Mouse (Mus musculus) bone marrow, adult 2 months (tissue): ENCODE measurements around the gene Gbp3. TPM values are rescaled to one million over a fixed set of nuclear protein-coding genes. Genes with fewer than 3 reads are reported as not detected.

Source experiments
- H3K27ac ChIP-seq: fragments of 200-500 bp; 2 replicates; pipeline ENCODE4 v1.5.1; 2012; ENCODE audit warnings: low read depth, mild to moderate bottlenecking, control low read depth, inconsistent platforms, low read length; ENCODE audit not compliant: control insufficient read depth, poor library complexity, insufficient read depth
- H3K4me1 ChIP-seq: fragments of 200-500 bp; 2 replicates; pipeline ENCODE4 v1.6.1; 2011; ENCODE audit warnings: low read length; ENCODE audit not compliant: control insufficient read depth, insufficient read depth
- H3K4me3 ChIP-seq: fragments of 200-500 bp; replicated peaks from 2 replicates; pipeline ENCODE3; 2011; ENCODE audit warnings: mild to moderate bottlenecking, low read depth, low read length, control low read depth; ENCODE audit not compliant: control insufficient read depth
- CTCF ChIP-seq: fragments of 200-500 bp; IDR thresholded peaks from 2 replicates; pipeline ENCODE4 v1.5.1; 2011; ENCODE audit warnings: low read length, control low read depth; ENCODE audit not compliant: control insufficient read depth, insufficient read depth
- POLR2A ChIP-seq: fragments of 200-500 bp; IDR thresholded peaks from 2 replicates; pipeline ENCODE4 v1.6.1; 2011; ENCODE audit warnings: low read depth, mild to moderate bottlenecking, control low read depth, low read length, borderline replicate concordance; ENCODE audit not compliant: control insufficient read depth
- WGBS: fragments of 180-500 bp; shearing (Covaris S2); methylation state at CpG from one replicate; pipeline ENCODE4 v1.1.7; 2018; 5-methylcytosine and 5-hydroxymethylcytosine counted together
- polyA plus RNA-seq: library from polyadenylated mRNA; stranded (reverse); fragments of >200 nt; gene quantifications from 2 replicates; pipeline ENCODE4 v1.2.4, GENCODE M21; 2011; ENCODE audit warnings: low replicate concordance; ENCODE audit not compliant: missing spikeins, insufficient read depth, insufficient read length

Gene Gbp3
- polyA plus RNA-seq, 1 experiment: 7.0 TPM

DNA sequence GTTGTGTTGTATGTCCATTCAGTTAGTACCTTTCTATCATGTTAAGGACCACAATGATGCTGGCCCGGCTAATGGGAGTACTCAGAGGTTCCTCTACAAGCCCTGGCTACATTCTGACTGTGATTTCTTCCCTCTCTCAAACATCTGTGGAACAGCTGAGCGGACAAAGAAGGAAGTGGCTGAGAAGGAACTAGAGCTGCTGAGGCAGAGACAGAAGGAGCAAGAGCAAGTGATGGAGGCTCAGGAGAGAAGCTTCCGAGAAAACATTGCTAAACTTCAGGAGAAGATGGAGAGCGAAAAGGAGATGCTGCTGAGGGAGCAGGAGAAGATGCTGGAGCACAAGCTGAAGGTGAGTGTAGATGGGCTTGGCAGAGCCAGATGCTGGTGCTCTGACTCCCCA, 10.9 kb downstream of the Gbp3 start:
- WGBS: 65% methylated on average over 4 of the region's 4 CpGs
- H3K4me1 ChIP-seq: no peaks in the 10 kb centered on the region
- TF ChIP-seq CTCF (no peak), POLR2A (no peak)
- no peak overlapping the region for H3K27ac ChIP-seq
- no peak overlapping the region for H3K4me3 ChIP-seq

DNA sequence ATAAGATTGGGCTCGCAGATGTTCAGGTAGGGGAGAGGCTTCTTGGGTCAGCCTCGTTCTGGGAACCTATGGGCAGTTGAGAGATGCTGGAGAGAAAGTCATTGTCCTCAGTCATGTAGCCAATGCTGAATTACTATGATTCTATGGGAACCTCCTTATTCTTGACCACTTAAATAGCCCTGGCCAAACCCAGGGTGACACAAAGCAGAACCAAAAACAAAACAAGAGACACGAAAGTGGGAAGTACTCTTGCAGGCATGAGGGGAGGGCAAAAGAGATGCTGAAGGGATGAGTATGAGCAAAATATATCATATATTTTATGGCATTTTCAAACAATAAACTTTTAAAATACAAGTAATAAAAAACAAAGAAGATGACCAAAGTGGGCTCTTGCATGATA, 17.3 kb downstream of the Gbp3 start:
- no peaks in the 10 kb centered on the region for H3K4me1 ChIP-seq
- no peak for TF ChIP-seq POLR2A
- no peak for TF ChIP-seq CTCF
- WGBS: 58% methylated on average over 3 of the region's 3 CpGs

DNA sequence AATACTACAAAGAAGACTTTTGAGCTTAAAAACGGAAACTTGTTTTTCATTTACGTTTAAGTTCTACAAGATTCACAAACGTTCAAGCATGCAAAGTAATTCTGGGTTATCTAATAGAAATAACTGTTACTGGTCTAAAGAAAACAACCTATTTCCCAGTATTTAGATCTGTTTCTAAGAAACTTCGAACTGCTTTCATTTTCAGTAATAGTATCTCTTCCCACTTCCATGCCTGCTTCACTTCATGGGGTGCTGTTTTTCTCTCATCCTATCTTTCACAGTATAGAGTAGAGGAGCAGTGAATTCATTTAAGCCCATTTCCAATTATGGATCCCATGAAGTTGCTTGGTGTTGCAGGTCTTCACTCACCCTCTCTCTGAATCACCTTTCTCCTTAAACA, 18.5 kb downstream of the Gbp3 start:
- no peaks in the 10 kb centered on the region for H3K4me1 ChIP-seq
- H3K27ac ChIP-seq: no peak overlapping the region
- no peak overlapping the region for H3K4me3 ChIP-seq
- 66% methylated on average over 4 of the region's 4 CpGs for WGBS
- TF ChIP-seq POLR2A (no peak), CTCF (no peak)

More for the DNA sequence above, 17.3 kb downstream of the Gbp3 start:
- Histone ChIP-seq H3K4me3 (no peak overlapping the region), H3K27ac (no peak overlapping the region)

DNA sequence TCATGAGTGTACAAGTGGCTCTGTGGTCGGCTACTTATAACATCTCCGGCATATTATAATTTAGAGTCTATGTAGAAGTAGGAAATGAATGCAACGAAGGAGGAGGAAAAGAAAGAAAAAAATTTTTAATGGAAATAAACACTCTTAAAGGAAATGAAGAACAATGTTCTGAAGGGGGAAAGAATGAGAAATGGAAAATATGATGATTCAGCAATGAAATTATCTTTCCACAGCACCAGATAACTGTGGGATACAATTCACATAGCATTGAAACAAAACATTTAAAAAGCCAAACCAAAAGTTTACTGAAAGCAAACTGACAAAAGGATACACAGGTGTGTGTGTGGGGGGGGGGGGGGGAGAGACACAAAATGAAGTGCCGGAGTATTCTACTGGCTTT, 23.2 kb downstream of the Gbp3 start:
- no peak for TF ChIP-seq CTCF
- TF ChIP-seq POLR2A: no peak
- WGBS: 81% methylated on average over 4 of the region's 4 CpGs
- H3K27ac ChIP-seq: no peak overlapping the region
- H3K4me3 ChIP-seq: no peak overlapping the region
- no peaks in the 10 kb centered on the region for H3K4me1 ChIP-seq

- TF ChIP-seq CTCF: no peak
- TF ChIP-seq POLR2A: no peak
- peaks cover 2% of the 10 kb centered on the region; the same call in 1 of the 2 replicates for H3K4me1 ChIP-seq
- no peak overlapping the region for H3K4me3 ChIP-seq
- no peak overlapping the region for H3K27ac ChIP-seq
Observed at GRCm38 (mm10) chr3:142587386-142587785, 27.6 kb downstream of the Gbp3 start.

DNA sequence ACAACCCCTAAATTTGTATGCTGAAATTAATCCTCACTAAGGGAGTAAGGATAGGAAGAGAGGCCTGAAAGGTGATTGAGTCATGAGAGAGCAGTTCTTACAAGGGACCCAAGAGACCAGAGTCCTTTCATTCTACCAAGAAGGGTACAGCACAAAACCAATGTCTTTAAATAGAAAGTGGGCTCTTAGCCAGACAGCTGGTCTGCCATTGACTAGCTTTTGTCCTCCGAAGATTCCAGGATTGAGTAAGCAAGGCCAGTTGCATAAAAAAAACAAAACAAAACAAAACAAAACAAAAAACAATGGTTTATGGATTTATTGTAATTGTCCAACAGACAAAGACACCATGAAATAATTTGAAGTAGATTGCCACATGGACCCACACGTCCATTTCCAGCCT, 29.1 kb downstream of the Gbp3 start:
- H3K4me3 ChIP-seq: no peak overlapping the region
- TF ChIP-seq CTCF: no peak
- TF ChIP-seq POLR2A: no peak
- H3K4me1 ChIP-seq: peaks cover 2% of the 10 kb centered on the region; the same call in 1 of the 2 replicates
- WGBS: 66% methylated on average over 2 of the region's 2 CpGs
- H3K27ac ChIP-seq: no peak overlapping the region

DNA sequence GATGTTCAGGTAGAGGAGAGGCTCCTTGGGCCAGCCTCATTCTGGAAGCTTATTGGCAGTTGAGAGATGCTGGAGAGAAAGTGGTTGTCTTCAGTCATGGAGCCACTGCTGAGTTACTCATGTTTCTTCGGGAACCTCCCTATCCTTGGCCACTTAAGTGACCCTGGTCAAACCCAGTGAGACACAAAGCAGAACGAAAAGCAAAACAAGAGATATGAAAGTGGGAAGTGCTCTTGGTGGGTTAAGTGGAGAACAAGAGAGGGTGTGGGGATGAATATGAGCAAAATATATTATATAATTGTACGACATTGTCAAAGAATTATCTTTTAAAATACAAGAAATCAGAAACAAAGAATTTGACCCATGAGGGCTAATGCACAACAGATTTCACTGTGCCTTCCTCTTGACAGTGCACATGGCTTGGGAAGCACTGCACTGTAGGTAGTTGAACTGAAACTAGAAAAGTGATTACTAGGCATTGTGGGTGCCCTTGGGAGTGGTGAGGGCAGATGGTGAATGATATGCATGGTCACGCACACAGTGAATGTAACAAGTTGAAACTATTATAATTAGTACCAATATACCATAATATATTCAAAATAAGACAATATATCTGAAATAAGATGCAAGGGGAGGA, 30.7 kb downstream of the Gbp3 start:
- Histone ChIP-seq H3K4me1 (peaks cover 2% of the 10 kb centered on the region; the same call in 1 of the 2 replicates), H3K4me3 (no peak overlapping the region), H3K27ac (peak overlapping the region; percentile 76; the same call in 1 of the 2 replicates)
- 53% methylated on average over 4 of the region's 4 CpGs for WGBS
- TF ChIP-seq CTCF: no peak
- no peak for TF ChIP-seq POLR2A

GRCm38 (mm10) chr3:142594547-142594946, 34.7 kb downstream of the Gbp3 start, which contains the start of gene Gbp2b:
Gene Gbp2b (plus strand): TSS chr3:142594847.
- 79% methylated on average over 1 of the region's 1 CpGs for WGBS
- TF ChIP-seq CTCF (no peak), POLR2A (no peak)
- H3K4me3 ChIP-seq: no peak within 1 kb of the TSS
- peaks cover 2% of the 10 kb centered on the region; the same call in 1 of the 2 replicates for H3K4me1 ChIP-seq
- no peak within 1 kb of the TSS for H3K27ac ChIP-seq

DNA sequence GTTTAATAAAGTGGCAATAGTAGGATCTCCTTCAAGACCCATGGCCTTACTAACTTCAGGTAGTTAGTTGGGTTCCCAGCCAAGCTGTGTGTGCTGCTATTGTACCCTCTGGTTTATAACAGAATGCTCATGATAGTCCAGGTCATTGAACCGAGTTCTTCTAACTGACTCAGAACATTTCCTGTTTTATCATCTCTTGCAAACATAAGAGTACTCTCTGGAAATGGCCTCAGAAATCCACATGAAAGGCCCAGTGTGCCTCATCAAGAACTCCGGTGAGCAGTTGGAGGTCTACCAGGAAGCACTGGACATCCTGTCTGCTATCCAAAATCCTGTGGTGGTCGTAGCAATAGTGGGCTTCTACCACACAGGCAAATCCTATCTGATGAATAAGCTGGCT, 38.1 kb downstream of the Gbp3 start:
- TF ChIP-seq POLR2A (no peak), CTCF (no peak)
- 71% methylated on average over 3 of the region's 3 CpGs for WGBS
- no peak overlapping the region for H3K27ac ChIP-seq
- no peaks in the 10 kb centered on the region for H3K4me1 ChIP-seq
- H3K4me3 ChIP-seq: no peak overlapping the region

GRCm38 (mm10) chr3:142601675-142602074, 41.8 kb downstream of the Gbp3 start:
- TF ChIP-seq CTCF (no peak), POLR2A (no peak)
- no peaks in the 10 kb centered on the region for H3K4me1 ChIP-seq
- H3K27ac ChIP-seq: no peak overlapping the region
- no peak overlapping the region for H3K4me3 ChIP-seq
